Mouse (Mus musculus): ENCODE measurements around the gene Ubxn11.

Ubxn11 gene

DNA sequence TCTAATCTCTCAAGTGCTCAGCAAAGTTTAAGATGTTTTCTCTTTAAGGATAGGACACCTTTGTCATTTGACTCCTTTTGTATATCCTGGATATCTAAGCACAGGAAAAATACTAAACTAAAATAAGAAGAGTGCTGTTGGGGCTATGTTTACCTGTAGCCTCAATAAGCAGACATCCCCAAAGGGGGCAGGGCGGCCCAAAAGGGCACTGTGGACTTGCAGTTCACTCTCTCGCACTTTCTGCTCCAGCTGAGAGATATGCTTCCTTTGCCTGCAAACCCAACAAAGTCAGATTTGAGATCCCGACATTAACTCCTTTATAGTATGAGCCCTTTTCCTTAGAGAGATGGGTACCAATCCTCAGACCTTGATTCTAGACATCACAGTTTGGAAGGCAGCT lies 51.3 kb downstream of the Ubxn11 start:
- no peak for DNase-seq

DNA sequence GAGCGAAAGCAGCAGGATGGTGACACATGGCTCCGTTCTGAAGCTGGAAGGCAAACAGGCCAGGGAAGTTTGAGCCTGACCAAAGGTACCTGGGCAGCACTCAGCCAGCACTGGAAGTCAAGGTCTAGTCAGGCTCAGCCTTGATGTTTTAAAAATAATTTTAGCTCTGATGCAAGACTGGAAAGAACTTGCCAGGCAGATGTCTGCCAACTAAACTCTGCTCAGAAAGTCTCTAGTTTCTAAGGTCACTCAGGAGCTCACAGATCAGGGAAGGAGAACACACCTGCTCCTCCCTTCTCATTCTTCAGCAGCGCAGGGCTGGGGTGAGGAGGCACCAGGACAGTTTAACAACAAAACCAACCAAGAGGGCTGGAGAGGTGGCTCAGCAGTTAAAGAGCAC lies 52.0 kb downstream of the Ubxn11 start:
- DNase-seq = no peak

DNA sequence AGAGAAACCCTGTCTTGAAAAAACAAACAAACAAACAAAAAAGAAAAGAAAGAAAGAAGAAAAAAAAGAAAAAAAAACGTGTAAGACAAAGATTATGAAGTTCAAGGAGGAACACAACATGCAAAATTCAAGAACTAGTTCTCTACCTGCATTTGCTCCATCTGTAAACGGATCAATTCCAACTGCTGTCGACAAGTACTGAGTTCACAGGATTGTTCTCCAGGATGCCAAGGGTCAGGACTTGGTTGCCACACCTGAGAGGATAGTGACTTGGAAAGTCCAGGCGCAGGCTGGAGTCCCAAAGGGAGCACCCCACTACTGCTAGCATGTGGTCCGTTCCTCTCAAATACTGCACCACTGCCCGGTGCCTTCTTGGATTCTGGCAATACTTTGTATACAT lies 53.2 kb downstream of the Ubxn11 start:
- DNase-seq = no peak

DNA sequence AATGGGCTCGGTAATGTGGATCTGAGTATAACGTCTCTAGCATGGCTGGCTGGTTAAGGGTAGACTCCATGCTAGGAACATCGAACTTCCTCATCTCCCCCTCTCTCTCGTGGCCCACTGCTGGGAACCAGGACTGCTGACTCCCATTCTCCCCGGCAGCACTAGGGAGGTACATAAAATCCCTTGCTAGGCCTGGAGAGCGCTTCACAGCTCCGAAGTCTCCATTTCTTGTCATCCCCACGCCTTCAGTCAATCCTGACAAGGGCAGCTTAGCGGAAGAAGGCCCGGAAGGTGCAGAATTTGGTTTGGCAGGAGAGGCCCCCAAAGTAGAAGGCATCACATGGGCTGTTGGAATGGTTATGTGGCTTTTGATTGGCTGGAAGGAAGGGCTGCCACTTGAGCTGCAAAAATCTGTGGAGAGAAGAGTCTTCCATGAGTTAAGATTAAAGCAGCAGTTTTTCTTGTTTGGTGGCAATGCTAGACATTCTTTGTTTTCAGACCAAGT lies 53.6 kb downstream of the Ubxn11 start:
- no peak for DNase-seq

DNA sequence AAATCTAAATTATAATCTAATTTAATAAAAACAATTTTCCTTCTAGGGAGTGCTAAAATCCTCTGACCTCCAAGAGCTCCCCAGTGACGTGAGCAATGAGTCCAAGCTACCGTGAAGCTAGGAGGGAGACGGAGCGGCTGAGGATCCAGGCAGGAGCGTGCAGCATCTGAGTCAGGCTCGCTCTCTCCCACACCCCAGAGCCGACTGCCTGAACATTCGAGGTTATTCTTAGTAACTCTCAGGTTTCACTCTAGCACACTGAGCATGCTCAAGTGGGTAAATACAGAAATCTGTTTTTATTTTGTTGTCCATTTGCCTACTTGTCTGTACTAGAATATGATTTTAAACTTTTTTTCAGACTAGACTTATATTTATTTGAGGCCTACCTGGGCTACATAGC lies 54.4 kb downstream of the Ubxn11 start:
- no peak for DNase-seq

DNA sequence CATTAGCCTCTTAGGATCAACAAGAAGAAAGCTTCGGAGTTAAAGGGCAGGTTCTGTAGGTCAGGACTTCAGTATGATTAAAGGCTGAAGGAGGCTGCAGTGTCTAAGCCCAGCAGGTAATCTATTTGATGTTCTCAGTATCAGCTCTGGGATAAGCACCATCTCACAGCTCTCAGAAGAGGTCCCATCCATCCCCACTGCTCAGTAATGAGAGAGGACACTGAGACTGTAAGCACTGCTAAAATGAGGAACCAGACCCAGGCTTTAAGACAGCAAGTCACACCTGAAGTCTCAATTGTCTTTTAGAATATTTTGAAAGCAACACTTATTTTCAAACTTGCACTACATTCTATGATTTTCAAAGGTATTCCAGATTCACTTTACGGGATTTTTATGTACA lies 55.2 kb downstream of the Ubxn11 start:
- DNase-seq = no peak

DNA sequence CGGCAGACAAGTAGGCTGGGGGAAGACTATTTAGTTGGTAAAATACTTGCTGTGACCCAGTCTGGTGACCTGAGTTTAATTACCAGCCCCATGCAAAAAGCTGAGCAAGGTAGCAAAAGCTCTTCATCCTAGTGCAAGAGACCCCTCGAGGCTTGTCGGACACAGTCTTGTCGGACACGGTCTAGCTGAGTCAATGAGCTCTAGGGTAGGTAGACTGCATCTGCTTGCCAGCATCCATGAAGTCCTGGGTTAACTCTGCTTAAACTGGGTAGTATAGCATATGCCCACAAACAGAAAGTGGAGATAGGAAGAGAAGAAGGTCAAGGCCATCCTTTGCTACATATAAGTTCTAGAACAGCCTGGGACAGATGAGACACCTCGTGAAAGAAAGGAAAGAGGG lies 56.4 kb downstream of the Ubxn11 start:
- no peak for DNase-seq

DNA sequence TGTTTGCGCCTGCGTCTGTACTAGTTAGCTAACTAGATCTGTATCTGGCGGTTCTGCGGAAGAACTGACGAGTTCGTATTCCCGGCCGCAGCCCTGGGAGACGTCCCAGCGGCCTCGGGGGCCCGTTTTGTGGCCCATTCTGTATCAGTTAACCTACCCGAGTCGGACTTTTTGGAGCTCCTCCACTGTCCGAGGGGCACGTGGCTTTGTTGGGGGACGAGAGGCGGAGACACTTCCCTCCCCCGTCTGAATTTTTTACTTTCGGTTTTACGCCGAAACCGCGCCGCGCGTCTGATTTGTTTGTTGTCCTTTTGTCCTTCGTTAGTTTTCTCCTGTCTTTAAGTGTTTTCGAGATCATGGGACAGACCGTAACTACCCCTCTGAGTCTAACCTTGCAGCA lies 57.7 kb downstream of the Ubxn11 start:
- peak in 1 of 2 experiments; percentile 22 for DNase-seq

DNA sequence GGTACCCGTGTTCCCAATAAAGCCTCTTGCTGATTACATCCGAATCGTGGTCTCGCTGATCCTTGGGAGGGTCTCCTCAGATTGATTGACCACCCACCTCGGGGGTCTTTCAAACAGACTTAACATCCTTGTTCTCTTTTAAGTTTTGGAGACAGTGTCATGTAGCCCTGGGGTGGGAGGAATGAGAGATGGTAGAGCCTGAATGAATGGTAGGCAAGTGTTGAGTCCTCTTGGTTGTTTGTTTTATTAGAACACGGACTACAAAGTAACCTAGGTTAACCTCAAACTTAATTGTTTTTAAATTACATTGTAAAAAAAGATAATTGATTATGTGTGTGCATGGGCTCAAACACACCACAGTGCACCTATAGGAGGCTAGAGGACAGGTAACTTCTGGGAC lies 62.2 kb downstream of the Ubxn11 start:
- DNase-seq = no peak

DNA sequence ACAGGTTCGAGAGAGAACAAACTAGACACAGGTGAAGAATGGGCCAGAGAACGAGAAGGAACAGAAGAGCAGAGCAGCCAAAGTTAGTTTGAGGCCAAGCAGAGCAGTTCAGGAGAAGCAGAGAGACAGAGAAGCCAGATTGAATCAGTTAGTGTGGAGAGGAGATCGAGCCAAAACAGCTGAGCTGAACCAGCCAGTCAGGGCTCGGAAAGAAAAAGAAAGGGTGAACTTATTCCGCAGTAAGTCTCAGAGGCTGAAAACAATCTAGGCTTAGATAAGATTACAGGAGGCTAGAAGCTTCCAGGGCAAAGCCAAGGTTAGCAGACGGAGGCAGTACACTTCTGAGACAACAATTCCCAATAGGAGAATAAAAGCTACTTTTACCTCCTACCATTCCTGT lies 62.7 kb downstream of the Ubxn11 start:
- DNase-seq = no peak

DNA sequence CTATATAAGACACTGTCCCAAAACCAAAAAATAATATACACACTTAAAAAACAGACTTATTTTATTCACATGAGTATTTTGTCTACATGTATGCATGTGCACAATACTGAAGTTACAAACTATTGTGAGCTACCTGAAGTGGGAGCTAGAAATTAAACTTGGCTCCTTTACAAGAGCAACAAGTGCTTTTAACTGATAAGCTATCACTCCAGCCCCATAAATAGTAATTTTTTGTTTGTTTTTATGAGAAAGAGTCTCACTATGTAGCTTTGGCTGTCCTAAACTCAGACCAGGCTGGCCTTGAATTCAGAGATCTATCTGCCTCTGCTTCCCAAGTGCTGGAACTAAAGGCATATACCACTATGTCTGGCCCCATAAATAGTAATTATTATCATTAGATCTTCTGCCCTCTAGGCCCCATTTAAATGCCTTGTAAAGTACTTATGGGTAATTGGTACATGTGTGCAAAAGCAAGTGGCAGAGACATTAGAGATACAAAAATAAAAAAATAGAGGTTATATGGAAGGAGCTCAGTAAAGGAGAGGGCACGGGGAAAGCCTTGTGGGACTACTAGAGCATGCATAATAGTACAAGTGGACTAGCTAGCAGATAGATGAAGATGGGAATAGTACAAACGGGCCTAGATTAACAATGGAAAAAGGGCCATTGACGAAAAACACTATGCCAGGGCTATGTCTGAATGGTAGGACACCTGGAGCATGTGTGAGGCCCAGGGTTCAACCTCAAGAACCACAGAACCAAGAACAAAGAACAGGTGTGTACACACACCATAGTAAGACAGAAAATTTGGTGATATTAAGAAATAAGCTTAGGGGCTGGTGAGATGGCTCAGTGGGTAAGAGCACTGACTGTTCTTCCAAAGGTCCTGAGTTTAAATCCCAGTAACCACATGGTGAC lies 63.4 kb downstream of the Ubxn11 start:
- peak; percentile 30 to 61 for DNase-seq

DNA sequence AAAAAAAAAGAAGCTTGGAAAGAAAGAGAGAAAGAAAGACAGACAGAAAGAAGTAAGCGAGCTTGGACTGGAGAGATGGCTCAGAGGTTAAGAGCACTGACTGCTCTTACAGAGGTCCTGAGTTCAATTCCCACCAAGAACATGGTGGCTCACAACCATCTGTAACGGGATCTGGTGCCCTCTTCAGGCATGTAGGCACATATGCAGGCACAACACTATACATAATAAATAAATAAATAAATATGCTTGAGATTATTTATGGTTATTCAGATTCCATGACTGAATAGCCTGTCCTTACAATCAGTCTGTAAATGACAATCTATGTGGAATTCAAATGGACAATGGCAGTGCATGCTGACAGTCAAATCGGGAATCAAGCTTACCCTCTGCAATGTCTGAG lies 64.5 kb downstream of the Ubxn11 start:
- DNase-seq = no peak

DNA sequence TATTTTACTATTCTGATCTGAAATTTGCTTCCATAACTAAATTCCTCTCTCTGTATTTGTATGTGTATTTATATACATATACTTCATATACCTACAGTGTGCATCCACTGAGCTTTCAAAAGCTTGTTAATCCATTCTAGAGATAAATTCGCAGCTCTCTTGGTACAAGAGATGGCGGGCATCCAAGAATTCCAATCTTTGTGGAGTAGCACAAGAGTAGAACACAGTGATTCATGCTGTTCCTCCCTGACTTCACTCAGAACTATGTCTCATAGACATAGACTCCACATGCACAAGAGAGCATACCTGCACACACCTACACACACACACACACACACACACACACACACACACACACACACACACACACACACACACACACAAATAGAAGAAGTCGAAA lies 70.0 kb downstream of the Ubxn11 start:
- DNase-seq = no peak
